Mouse (Mus musculus): Measurements from ENCODE around the gene Hook2. TPM values are rescaled to one million over a fixed set of nuclear protein-coding genes. Genes with fewer than 3 reads are reported as not detected.

Hook2 gene
- 1 to 10 TPM; 3.5 to 4.5 TPM for total RNA-seq (2021)
- long read RNA-seq, experiment 1, transcript Hook2-201 (22 exons, 2,580 nt): major isoform, 5 of 12 reads
- long read RNA-seq, experiment 1, partial matches to known transcripts: 0 of 12 reads
- long read RNA-seq, experiment 1, other reads (novel, unspliced or antisense): 7 of 12 reads
- long read RNA-seq, experiment 2, partial matches to known transcripts: 1 of 12 reads
- long read RNA-seq, experiment 2, other reads (novel, unspliced or antisense): 7 of 12 reads

DNA sequence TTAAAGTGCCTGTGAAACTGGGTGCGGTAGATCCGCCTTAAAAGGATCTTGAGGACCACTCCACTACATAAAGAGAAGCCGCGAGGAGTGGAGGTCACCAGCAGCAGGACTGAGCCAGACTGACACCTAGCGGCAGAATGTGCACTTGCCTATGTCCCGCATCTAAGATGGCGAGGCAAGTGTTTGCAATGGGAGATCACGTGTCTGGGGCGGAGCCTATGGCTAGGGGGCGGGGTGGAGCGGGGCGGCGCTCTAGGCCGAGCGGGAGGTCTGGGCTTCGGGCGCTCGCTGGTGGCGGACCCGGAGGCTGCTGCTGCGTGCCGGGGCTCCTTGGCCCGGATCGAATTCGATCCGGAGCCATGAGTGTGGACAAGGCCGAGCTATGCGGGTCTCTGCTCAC lies at the start of gene Hook2:
TSS of gene Hook2 (plus strand) at position 255 of the 400 bp plus-strand sequence.
- peak; percentile 90 to 96 for DNase-seq (ENCODE audit: low spot score in 2 of 2)

- DNase-seq (ENCODE audit: low spot score in 2 of 2): no peak
These were observed 46.7 kb upstream of the Hook2 start for GRCm38 (mm10) chr8:84943699-84944098.

- DNase-seq (ENCODE audit: low spot score in 2 of 2): no peak
These were observed 45.8 kb upstream of the Hook2 start for GRCm38 (mm10) chr8:84944478-84945160.

- no peak for DNase-seq (ENCODE audit: low spot score in 2 of 2)
These were observed 45.2 kb upstream of the Hook2 start for GRCm38 (mm10) chr8:84945235-84945632.

GRCm38 (mm10) chr8:84945633-84946527 lies 44.5 kb upstream of the Hook2 start:
- DNase-seq (ENCODE audit: low spot score in 2 of 2): no peak

- no peak for DNase-seq (ENCODE audit: low spot score in 2 of 2)
These were observed 43.7 kb upstream of the Hook2 start, which contains the start of gene Rtbdn for GRCm38 (mm10) chr8:84946528-84947240. Gene Rtbdn (plus strand): TSS chr8:84946991.

GRCm38 (mm10) chr8:84947241-84947545 lies 43.2 kb upstream of the Hook2 start:
- no peak for DNase-seq (ENCODE audit: low spot score in 2 of 2)

DNA sequence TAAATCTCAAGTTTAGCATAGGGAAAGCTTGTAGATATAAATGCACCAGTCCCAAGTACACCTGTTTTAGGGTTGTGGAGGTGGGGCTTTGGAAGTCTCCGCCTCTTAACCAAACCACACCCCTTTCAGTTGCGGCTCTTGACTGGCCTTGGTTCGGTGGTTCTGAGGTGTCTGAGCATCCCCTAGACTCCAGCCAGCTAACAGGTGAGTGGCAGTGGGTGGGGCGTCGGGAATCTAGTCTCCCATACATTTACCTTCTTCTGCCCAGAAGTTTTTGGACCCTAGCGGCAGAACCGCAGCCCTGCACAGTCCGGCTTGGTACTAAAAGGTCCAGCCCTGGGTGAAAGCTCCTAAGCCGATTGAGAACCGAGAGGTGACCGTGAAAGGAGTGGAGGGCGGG lies 40.6 kb upstream of the Hook2 start:
- no peak for DNase-seq (ENCODE audit: low spot score in 2 of 2)

DNA sequence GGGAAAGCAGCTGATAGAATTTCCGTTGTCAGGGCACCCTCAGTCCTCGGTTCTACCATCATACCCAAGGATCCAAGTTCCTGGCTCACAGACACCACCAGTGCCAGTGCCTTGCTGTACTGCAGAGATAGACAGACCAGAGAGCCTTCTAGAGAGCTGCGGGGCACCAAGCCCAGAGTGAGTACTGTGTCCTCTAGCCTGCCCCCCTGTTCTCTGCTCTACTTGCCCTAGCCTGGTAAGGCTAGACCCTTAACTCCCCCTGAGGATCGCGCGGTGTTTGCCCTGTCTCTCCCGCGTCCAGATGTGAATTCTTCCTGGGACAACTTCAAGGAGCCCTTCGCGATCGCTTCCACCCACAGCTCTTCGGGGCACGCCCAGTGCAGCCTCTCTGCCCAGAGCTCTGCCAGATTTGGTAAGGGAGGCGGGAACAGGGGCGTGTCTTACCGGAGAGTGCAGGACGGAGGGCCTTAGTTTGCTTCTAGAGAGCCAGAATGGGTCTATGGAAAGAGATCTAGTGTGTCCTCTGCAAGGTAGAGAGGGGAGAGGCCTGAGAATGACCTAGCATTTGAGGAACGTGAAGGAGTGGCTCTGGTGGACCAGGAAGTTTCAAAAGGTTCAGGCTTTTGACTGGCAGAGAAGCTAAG lies 37.7 kb upstream of the Hook2 start:
- no peak for DNase-seq (ENCODE audit: low spot score in 2 of 2)

DNA sequence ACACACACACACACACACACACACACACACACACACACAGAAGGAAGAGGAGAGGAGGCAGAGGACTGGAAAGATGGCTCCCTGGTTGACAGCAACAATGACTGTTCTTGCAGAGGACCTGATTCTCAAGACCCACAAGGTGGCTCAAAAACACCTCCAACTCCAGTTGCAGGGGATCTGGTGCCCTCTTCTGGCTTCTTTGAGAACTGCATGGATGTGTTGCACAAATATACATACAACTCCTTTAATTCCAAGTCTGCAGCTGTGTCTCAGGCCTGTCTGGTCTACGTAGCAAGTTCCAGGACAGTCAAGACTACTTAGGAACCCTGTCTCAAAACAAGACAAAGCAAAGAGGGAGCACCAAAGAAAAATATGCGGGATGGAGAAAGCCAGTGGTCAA lies 33.6 kb upstream of the Hook2 start:
- DNase-seq (ENCODE audit: low spot score in 2 of 2): no peak

DNA sequence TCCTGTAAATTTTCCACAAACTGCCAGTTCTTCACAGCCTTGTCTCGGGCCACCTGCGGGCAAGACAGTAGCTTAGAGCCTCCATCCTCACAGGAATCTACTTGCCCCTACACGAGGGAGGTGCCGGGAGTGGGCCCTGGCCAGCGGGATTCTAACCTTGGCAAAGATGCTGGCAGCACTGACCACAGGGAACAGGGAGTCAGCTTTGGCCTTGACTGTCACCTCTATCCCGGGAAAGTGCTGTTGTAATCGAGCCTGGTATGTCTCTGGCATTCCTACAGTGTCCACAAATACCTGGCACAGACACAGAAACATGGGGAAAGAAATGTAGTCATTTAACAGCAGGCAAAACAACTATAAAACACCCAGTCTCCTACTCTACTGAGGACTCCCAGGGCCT lies 30.6 kb upstream of the Hook2 start:
- no peak for DNase-seq (ENCODE audit: low spot score in 2 of 2)

- no peak for DNase-seq (ENCODE audit: low spot score in 2 of 2)
These were observed 26.5 kb upstream of the Hook2 start for GRCm38 (mm10) chr8:84963952-84964351.

- peak; percentile 73 to 89 for DNase-seq (ENCODE audit: low spot score in 2 of 2)
These were observed 24.6 kb upstream of the Hook2 start for GRCm38 (mm10) chr8:84965731-84966291.

- DNase-seq (ENCODE audit: low spot score in 2 of 2): no peak
These were observed 23.8 kb upstream of the Hook2 start for GRCm38 (mm10) chr8:84966603-84967002.

GRCm38 (mm10) chr8:84967532-84968304 lies 22.7 kb upstream of the Hook2 start:
- DNase-seq (ENCODE audit: low spot score in 2 of 2): no peak

DNA sequence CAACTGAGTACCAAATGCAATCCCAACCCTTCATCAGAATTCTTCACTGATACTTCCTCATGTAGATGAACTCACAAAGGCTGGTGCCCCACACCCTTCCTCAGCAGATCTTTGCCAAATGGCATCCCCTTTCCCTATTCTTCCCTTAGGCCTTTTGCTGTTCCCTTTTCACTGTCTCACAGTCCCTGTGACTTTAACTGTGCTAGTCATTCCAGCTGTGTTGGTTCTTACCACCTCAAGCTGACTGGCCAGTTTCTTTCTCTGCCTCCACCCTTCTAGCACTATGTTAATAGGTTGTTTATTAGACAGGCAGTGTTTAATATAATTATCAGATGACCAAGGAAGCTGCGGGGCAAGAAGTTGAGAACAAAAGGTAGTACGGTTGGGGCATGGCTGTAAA lies 21.8 kb upstream of the Hook2 start:
- DNase-seq (ENCODE audit: low spot score in 2 of 2): no peak

GRCm38 (mm10) chr8:84969241-84970134 lies 20.9 kb upstream of the Hook2 start, which contains the start of the genes Gm49661, Prdx2 and Rnaseh2a:
Gene Gm49661 (minus strand): TSS chr8:84969433.
Gene Prdx2 (plus strand): TSS chr8:84969587.
Gene Rnaseh2a (minus strand): TSS chr8:84969767.
- peak in 1 of 2 experiments; percentile 78 for DNase-seq (ENCODE audit: low spot score in 2 of 2)

GRCm38 (mm10) chr8:84970135-84970790 lies 20.1 kb upstream of the Hook2 start:
- DNase-seq (ENCODE audit: low spot score in 2 of 2): no peak

Measured in gastrocnemius, postnatal 4 days (tissue).